Mouse (Mus musculus): ENCODE results near the gene Tlr7.
"Not testable (repeated sequence)": the region's sequence is repeated elsewhere in the genome, so short reads cannot be mapped to it uniquely, and the experiment has no call there.

Tlr7 gene

GRCm38 (mm10) chrX:167330399-167330798, at the start of gene Tlr7:
Tlr7 (minus strand) TSS chrX:167330558.
- no peak for DNase-seq (ENCODE audit: low spot score)

DNA sequence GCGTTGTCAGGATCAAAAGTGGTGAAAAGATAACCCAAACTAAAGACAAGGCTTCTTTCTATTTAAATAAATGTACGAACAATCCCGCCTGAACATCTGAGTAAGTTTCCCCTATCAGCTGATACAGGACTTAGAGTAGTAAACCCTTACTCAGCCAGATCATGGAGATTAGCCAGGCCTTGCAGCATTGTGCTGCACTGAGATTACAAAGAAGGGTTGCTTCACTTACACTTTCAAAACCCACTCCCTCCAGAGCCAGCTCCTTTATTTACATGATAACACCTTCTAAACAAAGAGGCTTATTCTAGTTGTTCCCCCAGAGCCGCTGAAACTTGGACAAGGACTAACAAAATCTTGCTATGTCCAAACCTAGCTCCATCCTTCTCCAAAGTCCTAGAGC, 49.7 kb upstream of the Tlr7 start:
- no peak for DNase-seq (ENCODE audit: low spot score)

- not testable (repeated sequence) for DNase-seq (ENCODE audit: low spot score)
Observed at GRCm38 (mm10) chrX:167361231-167361630, 30.9 kb upstream of the Tlr7 start.

DNA sequence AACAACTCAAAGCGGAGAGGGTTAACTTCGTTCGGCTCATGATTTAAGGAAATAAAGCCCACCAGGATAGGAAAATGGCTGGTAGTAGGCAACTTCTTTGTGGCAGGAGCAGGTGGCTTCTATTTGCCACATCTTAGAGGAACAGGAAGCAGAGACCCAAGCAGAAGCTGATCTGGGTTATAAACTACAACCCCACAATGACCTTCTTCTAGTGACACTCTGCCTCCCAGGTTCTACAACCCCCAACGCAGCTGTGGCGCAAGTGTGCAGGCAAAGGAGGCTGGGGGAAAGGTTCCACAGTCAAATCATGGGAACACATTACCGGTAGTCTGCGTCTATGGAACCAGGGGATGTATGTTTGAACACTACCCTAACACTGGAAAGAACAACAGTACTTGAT, 29.3 kb upstream of the Tlr7 start:
- DNase-seq (ENCODE audit: low spot score), result no peak

DNA sequence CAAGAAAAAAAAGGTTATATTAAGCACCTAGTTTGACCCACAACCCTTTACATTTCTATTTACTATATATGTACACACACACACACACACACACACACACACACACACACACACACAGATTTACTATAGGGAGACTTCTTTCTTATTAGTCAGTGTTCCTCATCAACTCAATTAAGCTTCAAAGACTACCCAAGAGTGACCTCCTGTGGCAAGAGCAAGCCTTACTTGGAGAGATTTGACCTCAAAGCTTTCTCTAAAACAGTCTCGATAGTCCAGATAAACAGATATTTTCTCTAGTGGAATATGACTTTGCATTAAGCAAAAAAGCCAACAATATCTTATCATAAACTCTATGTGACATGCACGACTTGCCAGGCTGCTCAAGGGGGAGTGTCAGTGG, 27.1 kb upstream of the Tlr7 start:
- peak; percentile 41 for DNase-seq (ENCODE audit: low spot score)

GRCm38 (mm10) chrX:167355965-167356364, 25.6 kb upstream of the Tlr7 start:
- no peak for DNase-seq (ENCODE audit: low spot score)

- DNase-seq (ENCODE audit: low spot score), result no peak
Observed at GRCm38 (mm10) chrX:167353617-167354016, 23.3 kb upstream of the Tlr7 start.

DNA sequence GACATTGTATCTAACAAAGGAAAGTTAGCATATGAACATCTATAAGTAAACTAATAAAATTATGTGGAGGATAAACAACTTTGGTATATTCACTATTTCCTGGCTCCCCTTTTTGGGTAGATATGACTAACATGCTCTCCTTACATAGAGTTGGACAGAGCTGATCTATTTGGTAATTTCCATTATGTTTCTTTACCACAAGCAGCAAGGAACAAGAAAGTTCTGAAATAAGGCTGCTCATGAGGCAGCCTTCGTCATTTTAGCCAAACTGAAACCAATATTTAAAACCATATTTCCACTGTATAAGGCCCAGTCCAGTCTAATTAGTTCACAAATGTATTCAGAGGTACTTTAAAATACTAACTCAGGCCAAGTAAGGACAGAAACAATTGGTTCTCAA, 16.1 kb upstream of the Tlr7 start:
- DNase-seq (ENCODE audit: low spot score), result no peak

DNA sequence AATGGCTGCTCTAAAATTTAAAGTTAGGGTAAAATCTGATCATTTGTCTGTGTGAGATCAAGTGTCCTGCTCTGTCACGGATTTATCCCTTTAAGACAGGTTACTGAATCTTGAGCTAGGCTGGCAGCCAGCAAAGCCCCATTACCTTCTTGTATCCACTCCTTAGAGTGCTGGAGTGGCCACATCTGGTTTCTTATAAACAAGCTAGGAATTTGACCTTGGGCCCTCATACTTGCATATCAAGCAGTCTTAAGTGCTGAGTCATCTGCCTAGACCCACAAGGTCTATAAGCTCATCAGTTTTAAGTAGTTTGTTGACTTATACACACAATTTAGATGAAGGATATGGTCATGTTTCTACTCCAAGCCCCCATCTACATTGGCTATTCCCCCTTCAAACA, 14.0 kb upstream of the Tlr7 start:
- DNase-seq (ENCODE audit: low spot score), result peak; percentile 10

DNA sequence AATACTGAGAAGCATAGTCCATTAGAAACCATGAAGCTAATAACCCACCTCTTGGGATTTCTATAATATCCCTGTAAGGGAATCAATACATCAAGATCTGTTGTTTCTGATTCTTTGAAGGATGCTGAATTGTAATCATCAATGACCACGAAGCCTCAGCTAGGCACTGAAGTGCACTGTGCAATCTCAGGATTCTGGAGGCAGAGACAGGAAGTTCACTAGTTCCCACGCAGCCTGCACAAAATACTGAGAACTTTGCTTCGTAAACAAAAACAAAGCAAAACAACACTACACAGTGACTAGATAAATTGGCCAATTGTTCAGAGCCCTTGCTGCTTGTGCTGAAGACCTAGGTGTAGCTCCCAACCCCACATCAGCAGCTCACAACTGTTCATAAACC, 11.5 kb upstream of the Tlr7 start:
- no peak for DNase-seq (ENCODE audit: low spot score)

- DNase-seq (ENCODE audit: low spot score), result no peak
Observed at GRCm38 (mm10) chrX:167340190-167340589, 9.8 kb upstream of the Tlr7 start.

DNA sequence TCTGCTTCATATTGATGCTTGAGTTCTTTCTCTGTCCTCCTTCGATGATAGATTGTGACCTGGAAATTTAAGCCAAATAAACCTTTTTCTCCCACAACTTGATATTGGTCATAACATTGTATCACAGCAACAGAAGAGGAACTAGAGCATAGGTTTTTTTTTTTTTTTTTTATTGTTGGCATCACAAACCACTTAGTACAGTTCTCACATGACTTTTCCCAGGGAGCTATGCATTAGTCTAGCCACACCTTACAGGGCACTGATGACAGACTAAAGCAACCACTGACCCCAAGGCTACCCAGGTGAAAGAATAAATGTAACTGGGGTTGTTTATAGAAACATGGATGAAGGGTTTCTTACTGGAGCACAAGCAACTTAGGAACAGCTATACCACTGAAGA, 7.6 kb upstream of the Tlr7 start:
- DNase-seq (ENCODE audit: low spot score), result no peak

- DNase-seq (ENCODE audit: low spot score), result no peak
Observed at GRCm38 (mm10) chrX:167334571-167334970, 4.2 kb upstream of the Tlr7 start.

GRCm38 (mm10) chrX:167332607-167333006, 2.2 kb upstream of the Tlr7 start:
- DNase-seq (ENCODE audit: low spot score), result no peak

GRCm38 (mm10) chrX:167330993-167331392, 635 bp upstream of the Tlr7 start:
- DNase-seq (ENCODE audit: low spot score), result no peak

DNA sequence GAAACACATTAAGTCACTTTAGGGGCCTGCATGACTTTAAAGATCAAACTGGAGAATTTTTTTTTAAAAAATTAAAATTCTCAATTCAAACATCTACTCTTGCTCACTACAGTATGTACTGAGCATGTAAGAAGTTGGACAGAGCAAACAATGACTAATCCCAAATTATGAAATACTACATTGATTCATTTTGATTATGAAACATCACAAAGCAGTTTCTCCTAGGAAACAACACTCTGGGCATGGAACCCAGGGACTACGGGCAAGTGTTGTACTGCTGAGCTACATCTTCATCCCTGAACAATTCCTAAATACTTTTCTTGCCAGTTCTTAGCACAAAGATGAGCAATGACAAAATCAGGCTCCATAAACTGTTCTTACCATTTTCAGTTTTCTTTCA, 738 bp downstream of the Tlr7 start:
- DNase-seq (ENCODE audit: low spot score), result peak; percentile 48

- no peak for DNase-seq (ENCODE audit: low spot score)
Observed at GRCm38 (mm10) chrX:167329098-167329497, 1.3 kb downstream of the Tlr7 start.

DNA sequence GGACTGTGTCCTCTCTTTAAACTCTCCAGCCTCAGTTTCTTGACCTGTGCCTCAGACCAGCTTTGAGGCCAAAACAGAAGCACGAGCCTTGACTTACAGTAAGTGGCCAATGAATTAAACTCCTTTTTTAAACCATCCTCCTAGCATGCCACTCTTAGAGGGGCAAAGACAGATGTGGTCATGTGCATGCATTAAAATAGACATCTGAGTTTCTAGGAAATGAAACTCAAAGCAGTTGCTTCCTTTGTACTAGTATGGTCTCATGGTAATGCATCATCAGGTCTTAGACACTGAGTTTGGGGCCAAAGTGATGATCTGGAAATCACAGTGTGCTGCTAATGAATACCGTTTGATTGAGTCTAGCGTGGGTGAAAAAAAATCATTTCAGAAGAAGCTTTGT, 1.8 kb downstream of the Tlr7 start:
- DNase-seq (ENCODE audit: low spot score), result no peak

- DNase-seq (ENCODE audit: low spot score), result no peak
Observed at GRCm38 (mm10) chrX:167323742-167324141, 6.6 kb downstream of the Tlr7 start.

- no peak for DNase-seq (ENCODE audit: low spot score)
Observed at GRCm38 (mm10) chrX:167321233-167321806, 9.0 kb downstream of the Tlr7 start.

DNA sequence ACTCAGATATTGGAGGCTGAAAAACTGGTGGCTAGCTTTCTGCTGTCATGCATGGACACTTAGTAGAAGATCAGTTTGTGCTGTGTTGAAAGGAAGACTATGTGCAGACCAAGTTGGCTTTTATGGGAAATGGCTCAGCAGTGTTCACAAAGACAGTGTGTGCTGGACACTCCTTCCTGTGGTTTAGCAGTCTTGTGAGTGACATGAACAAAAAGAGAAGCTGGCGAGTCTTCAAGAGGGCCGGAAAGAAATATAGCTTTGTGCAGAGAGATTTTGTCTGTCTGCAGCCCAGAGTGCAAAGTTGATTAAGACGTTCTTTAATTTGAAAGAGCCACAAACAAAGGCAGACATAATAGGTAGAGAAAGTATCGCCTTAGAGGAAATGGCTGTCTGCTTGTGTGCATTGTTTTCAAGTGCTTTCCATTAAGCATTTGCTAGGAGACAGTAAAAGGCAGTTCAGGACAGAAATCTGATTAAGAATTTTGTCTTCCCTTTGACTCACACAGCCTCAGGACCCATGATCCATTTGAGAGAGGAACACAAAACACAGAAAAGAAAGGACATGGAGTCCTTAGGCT, 11.4 kb downstream of the Tlr7 start:
- peak; percentile 15 for DNase-seq (ENCODE audit: low spot score)

- DNase-seq (ENCODE audit: low spot score), result no peak
Observed at GRCm38 (mm10) chrX:167315766-167316165, 14.6 kb downstream of the Tlr7 start.

DNA sequence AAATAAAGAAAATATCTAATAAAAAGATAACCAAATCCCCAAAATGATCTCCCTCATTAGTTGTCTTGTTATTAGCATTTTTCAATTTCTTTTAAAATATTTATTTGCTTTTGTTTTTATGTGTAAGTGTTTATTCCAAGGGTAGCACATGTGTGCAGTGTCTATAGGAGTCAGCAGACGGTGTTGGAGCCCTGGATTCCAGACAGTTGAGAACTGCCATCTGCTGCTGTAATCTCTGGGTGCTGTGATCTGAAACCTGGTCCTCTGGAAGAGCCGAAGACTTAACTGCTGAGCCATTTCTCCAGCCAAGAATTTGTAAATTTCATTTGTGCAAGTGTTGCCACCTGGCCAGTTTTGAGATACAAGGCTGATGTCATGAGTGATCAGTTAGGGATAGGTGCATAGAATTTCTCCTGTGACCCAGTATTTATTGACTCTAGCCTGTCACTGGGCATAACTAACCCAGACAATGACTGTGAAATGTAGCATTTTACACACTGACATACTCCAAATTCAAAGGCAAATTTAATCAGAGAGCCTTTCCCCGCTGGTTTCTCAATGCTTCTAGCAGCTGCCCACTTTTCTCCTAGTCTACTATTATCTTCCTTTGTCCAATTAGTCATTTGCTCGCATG, 15.1 kb downstream of the Tlr7 start:
- DNase-seq (ENCODE audit: low spot score), result no peak

DNA sequence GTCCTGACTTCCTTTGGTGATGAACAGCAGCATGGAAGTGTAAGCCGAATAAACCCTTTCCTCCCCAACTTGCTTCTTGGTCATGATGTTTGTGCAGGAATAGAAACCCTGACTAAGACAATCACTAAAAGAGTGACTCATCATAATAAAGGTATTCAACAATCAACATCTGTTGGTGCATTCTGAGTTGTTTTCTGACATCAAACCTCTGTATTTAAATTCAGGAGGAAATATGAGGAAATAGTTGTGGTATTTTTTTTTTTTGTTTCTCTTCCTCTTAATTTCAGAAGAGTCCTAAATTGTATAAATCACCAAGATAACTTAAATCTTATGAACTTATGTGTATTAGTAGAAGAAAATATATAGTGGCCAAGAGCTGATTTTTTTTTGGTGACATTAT, 28.3 kb downstream of the Tlr7 start:
- not testable (repeated sequence) for DNase-seq (ENCODE audit: low spot score)

Measured in adipocyte (in vitro differentiated cells).